Mouse (Mus musculus) cortical plate, adult 2 months (tissue): ENCODE measurements around the gene Gm8279.
"Not testable (repeated sequence)": the region's sequence is repeated elsewhere in the genome, so short reads cannot be mapped to it uniquely, and the experiment has no call there.

Source experiments
- CTCF ChIP-seq: fragments of 200-500 bp; IDR thresholded peaks from 2 replicates; pipeline ENCODE4 v1.5.1; 2011; ENCODE audit warnings: mild to moderate bottlenecking, control low read depth, low read length; ENCODE audit not compliant: insufficient read depth; ENCODE audit errors: extremely low read depth
- POLR2A ChIP-seq: fragments of 200-500 bp; IDR thresholded peaks from 2 replicates; pipeline ENCODE4 v1.6.1; 2011; ENCODE audit warnings: mild to moderate bottlenecking, low read length, control low read depth; ENCODE audit not compliant: insufficient read depth; ENCODE audit errors: extremely low read depth

- not testable (repeated sequence) for TF ChIP-seq POLR2A, CTCF
These were observed 32.9 kb downstream of the Gm8279 start, which contains the start of gene Gm3317 for GRCm38 (mm10) chr14:5164235-5164634.
